Mouse (Mus musculus): ENCODE results near the gene Abcf1.

Gene Abcf1

GRCm38 (mm10) chr17:35920384-35920783 is 49.2 kb downstream of the Abcf1 start:
- no peak for DNase-seq (ENCODE audit: low spot score in 2 of 2)

DNA sequence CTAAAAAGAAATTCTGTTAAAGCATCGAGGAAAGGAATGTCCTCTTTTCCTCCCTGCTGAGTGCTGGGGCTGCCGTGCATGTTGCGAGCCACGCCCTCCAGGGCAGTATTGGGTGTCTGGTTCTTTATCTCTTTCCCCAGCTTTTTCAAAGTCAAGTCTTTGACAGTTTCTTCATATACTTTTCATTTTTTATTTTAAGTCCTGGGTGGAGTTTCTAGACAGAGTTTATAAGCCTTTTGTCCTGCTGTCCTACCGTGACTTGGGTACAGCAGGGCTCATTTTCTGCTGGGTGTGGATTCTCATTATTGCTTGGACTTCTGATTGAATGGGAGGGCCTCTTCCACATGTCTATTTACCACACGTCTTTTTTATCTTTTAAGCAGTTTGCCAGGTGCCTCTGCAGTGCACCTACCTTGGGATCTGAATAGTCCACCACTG is 49.7 kb downstream of the Abcf1 start:
- DNase-seq (ENCODE audit: low spot score in 2 of 2), result peak in 1 of 2 experiments; percentile 49

GRCm38 (mm10) chr17:35919060-35919715 is 50.4 kb downstream of the Abcf1 start:
- peak; percentile 90 to 94 for DNase-seq (ENCODE audit: low spot score in 2 of 2)

DNA sequence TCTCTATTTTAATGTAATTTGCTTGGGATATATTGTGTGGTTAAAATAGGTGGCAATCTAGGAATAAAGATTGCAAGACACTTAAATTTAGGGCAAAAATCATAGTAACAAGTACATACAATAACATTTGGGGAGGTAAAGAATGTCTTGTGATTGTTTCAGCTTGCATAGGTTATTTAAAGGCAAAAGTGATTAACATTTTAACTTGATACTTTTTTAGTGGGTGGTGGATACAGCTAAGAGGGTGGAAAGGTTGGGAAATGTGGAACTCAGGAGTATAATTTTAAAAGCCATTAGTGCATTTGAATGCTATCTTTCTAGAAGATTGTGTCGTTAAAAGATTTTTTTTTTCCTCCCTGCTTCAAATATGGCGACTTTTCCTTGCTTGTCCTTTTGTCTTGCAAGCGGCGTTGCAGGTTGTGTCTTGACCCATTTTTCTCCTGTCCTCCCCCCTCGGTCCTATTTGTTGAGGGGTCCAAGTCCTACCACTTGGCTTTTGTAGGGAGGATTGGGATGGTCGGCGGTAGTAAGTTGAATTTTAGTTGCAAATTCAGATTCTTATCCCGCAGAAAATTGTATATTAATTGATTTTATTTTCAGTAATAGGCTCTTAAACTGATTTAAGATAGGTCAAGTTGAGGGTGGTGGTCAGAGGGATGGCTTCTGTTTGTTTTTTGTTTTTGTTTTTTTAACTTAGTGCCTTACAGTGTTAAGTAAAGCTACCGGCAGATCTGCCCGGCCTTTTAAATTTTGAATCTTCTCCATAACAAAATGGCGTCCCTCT is 51.1 kb downstream of the Abcf1 start:
- peak in 1 of 2 experiments; percentile 27 for DNase-seq (ENCODE audit: low spot score in 2 of 2)

- DNase-seq (ENCODE audit: low spot score in 2 of 2), result peak in 1 of 2 experiments; percentile 37
These were observed 51.9 kb downstream of the Abcf1 start for GRCm38 (mm10) chr17:35917463-35918251.

DNA sequence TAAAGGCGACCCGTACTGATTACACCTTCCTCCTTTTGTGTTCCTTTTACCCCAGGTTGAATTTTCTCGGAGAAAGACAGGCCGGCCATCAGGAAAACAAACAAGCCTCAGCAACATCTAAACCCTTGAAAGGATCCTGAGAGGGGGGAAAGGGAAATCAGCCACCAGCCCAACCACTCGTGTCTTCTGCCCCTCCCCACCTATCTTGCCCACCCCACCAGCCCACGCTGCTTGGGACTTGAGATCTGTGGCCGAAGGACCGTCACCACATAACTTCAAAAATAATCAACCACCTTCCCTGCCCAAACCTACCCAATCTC is 52.5 kb downstream of the Abcf1 start:
- peak in 1 of 2 experiments; percentile 27 for DNase-seq (ENCODE audit: low spot score in 2 of 2)

DNA sequence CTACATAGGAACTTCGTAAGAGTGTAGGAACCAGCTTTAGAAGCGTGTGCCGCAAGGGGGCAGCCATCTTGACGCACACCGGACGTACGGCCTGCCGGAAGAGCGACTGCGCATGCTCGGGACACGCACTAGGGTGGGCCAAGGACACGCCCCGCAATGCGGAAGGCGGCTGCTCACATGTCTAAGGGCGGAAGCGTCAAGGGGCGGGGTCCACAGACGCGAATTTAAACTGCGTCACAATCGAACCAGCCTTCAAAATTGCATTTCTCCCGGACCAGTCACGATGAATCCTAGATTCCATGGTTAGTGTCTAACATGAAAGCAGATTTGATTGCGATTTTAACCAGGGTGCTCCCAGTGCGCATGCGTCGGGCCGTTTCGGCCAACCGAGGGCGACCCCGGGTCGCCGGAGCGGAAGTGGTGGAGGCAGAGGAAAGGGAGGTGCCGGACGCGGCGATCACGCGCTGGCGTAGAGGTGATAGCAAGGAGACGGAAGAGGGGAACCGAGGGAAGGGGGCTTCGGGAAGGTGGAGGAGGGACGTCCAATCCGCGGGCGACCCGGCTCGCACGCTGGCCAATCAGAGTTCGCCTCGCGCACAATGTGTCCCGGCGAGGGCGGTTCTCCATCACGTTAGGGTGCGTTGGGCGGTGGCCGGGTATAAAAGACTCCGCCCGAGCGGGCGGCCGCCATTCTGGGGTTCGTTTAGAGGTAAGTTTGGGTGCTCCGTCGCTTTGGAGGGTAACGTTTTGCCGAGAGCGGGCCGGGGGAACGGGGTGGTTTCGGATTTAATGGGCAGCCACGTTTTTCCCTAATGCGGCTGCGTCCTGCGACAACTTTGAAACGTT is 53.0 kb downstream of the Abcf1 start, which contains the start of the genes Mrps18b and Ppp1r10:
Gene Mrps18b (minus strand): TSS at position 93 of the 846 bp plus-strand sequence.
Gene Ppp1r10 (plus strand): TSS at position 138 of the 846 bp plus-strand sequence.
- peak; percentile 98 for DNase-seq (ENCODE audit: low spot score in 2 of 2)

- no peak for DNase-seq (ENCODE audit: low spot score in 2 of 2)
These were observed 53.8 kb downstream of the Abcf1 start for GRCm38 (mm10) chr17:35915538-35916296.

- DNase-seq (ENCODE audit: low spot score in 2 of 2), result no peak
These were observed 54.6 kb downstream of the Abcf1 start for GRCm38 (mm10) chr17:35914975-35915374.

DNA sequence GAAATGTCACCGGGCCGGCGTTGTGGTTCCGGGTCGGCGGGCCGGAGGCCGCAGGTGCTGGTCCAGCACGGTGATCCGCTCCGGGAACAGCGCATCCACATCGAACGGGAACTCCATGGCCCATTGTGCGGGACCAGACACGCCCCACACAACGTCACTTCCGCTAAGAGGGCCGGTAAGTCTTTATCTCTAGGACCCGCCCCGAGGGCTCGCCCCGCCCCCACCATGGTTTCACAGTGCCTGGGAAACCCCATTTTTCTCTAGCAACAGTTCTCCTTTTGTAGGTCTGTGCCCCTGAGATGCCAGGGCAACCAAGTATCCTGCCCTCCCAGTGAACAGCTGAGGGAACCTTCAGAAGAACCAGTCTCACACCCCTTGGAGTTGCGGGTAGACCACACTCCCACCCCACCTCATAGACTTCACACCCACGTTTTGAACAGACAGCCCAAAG is 59.6 kb downstream of the Abcf1 start, which contains the start of gene Atat1:
Gene Atat1 (minus strand): TSS at position 157 of the 451 bp plus-strand sequence.
- DNase-seq (ENCODE audit: low spot score in 2 of 2), result peak; percentile 91 to 96

DNA sequence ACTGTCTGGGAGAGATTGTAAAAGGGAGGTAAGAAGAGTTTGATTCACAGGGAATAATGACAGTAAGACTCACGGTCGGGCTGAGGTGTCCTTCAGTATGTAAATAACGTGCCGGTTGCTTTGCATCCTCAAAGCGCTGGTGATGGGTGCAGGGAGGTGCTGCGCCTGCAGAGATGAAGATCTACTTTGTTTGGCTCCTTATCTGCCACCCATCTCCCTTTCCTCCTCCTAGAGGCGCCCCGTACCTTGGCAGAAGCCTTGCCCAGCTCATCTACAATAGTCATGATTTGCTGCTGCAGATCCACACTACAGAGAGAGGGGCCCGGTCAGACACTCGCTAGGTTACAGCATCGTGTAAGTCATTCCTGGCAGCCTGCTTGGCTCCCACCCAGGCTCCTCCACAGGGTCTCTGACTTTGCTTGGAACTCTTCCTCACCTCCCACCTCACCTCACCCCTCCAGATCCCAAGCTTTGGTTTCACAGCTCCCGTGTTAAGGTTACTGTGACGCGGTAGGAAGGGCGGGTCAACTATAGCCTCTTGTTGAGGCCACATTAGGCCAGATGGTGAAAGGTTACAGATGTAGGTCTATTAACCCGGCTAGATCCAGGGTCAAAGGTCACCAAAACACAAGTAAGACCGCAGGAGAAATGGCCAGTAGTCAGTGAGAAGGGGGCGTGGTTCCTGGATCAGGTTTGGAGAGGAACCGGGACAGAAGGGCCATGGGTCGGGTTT is 60.2 kb downstream of the Abcf1 start:
- no peak for DNase-seq (ENCODE audit: low spot score in 2 of 2)

DNA sequence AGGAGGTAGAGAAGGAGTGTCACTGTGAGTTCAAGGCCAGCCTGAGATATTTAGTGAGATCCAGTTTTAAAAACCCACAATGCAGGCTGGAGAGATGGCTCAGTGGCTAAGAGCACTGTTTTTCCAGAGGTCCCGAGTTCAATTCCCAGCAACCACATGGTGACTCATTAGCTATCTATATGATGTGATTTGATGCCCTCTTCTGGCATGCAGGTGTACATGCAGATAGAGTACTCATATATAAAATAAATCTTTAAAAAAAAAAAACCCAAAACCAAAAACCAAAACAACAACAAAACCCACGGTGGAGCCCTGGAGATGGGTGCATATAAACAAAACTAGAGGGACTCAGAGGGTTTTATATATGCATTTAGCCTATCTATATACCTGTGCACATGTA is 62.0 kb downstream of the Abcf1 start:
- DNase-seq (ENCODE audit: low spot score in 2 of 2), result no peak

Data from spleen, postnatal 14 days (tissue).